Mouse (Mus musculus) CD8-positive naive resting alpha-beta T cell, adult 2 months (primary cell): Measurements from ENCODE around the gene Omp.

Experiments
- DNase-seq, 2 experiments: peaks; one replicate each; pipeline ENCODE4 v3.0.0; 2022; ENCODE audit warnings: low read depth in 2 of 2, low spot score in 2 of 2

Gene Omp

GRCm38 (mm10) chr7:98171141-98172073, 26.1 kb upstream of the Omp start:
- no peak for DNase-seq

GRCm38 (mm10) chr7:98164999-98165528, 19.8 kb upstream of the Omp start:
- DNase-seq: no peak

GRCm38 (mm10) chr7:98164382-98164998, 19.2 kb upstream of the Omp start:
- DNase-seq: no peak

GRCm38 (mm10) chr7:98163700-98164099, 18.4 kb upstream of the Omp start:
- DNase-seq: no peak

GRCm38 (mm10) chr7:98162239-98162638, 16.9 kb upstream of the Omp start:
- DNase-seq: no peak

- no peak for DNase-seq
Measured at GRCm38 (mm10) chr7:98160041-98160740, 14.9 kb upstream of the Omp start.

- DNase-seq: no peak
Measured at GRCm38 (mm10) chr7:98158481-98158880, 13.2 kb upstream of the Omp start.

GRCm38 (mm10) chr7:98157636-98158332, 12.5 kb upstream of the Omp start:
- no peak for DNase-seq

- no peak for DNase-seq
Measured at GRCm38 (mm10) chr7:98156280-98156665, 11.0 kb upstream of the Omp start.

- peak in 1 of 2 experiments; percentile 27 for DNase-seq
Measured at GRCm38 (mm10) chr7:98155546-98156279, 10.4 kb upstream of the Omp start.

GRCm38 (mm10) chr7:98153892-98154291, 8.6 kb upstream of the Omp start:
- DNase-seq: no peak

GRCm38 (mm10) chr7:98153345-98153744, 8.0 kb upstream of the Omp start:
- DNase-seq: no peak

GRCm38 (mm10) chr7:98152400-98152799, 7.1 kb upstream of the Omp start:
- no peak for DNase-seq

- no peak for DNase-seq
Measured at GRCm38 (mm10) chr7:98150525-98150924, 5.2 kb upstream of the Omp start.

GRCm38 (mm10) chr7:98149802-98150201, 4.5 kb upstream of the Omp start:
- DNase-seq: no peak

- no peak for DNase-seq
Measured at GRCm38 (mm10) chr7:98148721-98149407, 3.6 kb upstream of the Omp start.

GRCm38 (mm10) chr7:98147766-98148165, 2.5 kb upstream of the Omp start:
- no peak for DNase-seq

GRCm38 (mm10) chr7:98146447-98146845, 1.1 kb upstream of the Omp start:
- DNase-seq: no peak

- no peak for DNase-seq
Measured at GRCm38 (mm10) chr7:98145842-98146446, 642 bp upstream of the Omp start.
